Comparison of ENCODE assay signal across 8 mouse cellular contexts in the genomic region with DNA sequence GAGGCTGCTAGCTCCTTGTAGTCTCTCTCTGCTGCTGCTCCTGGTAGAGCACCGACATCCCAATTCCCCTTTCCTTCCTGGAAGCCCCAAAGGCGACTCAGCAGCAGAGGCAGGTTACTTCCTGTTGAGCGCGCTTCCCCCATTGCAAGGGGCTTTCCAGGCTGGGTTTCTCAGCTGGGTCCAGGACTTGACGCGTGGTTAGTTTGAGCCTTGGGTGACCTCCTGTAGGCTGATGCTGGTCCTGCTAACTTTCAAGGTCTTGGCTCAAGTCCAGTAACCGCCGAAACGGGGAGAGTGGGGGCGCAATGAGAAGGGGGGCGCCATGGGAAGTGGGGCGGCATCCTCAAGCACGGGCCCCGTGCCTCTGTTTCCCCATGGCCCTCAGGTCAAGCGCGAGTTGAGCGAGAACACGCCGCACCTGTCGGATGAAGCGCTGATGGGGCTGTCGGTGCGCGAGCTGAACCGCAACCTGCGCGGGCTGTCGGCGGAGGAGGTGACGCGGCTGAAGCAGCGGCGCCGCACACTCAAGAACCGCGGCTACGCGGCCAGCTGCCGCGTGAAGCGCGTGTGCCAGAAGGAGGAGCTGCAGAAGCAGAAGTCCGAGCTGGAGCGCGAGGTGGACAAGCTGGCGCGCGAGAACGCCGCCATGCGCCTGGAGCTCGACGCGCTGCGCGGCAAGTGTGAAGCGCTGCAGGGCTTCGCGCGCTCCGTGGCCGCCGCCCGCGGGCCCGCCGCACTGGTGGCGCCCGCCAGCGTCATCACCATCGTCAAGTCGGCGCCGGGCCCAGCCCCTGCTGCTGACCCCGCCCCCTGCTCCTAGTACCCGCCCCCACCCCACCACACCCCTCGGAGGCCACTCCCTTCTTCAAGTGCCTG. TPM values are rescaled to one million over a fixed set of nuclear protein-coding genes. Genes with fewer than 3 reads are reported as not detected.
DNase-seq lines count a peak whose midpoint lies in the region; ATAC-seq and TF ChIP-seq lines count a peak whose summit lies in the region.

No protein-coding gene starts in this region.

- H3K4me2 ChIP-seq in embryonic facial prominence, embryonic 11.5 days (ENCODE audit: low read depth, low read length) = peak overlapping the region; percentile 93
- peak overlapping the region; percentile 96 for H3K4me2 ChIP-seq in heart, embryonic 13.5 days
- peak overlapping the region; percentile 99 for H3K4me2 ChIP-seq in kidney, embryonic 15.5 days
- peak overlapping the region; percentile 76 for H3K4me2 ChIP-seq in liver, postnatal 0 days (ENCODE audit: low read depth, low read length)
- H3K4me2 ChIP-seq in stomach, embryonic 15.5 days = peak overlapping the region; percentile 92

- peak overlapping the region; percentile 43 for H3K4me3 ChIP-seq in embryonic facial prominence, embryonic 11.5 days (ENCODE audit: low read depth, low read length)
- H3K4me3 ChIP-seq in heart, embryonic 13.5 days = peak overlapping the region; percentile 56
- peak overlapping the region; percentile 57 for H3K4me3 ChIP-seq in kidney, embryonic 15.5 days (replicated peaks)
- H3K4me3 ChIP-seq in liver, postnatal 0 days (ENCODE audit: low read depth, low read length) = peak overlapping the region; percentile 32
- peak overlapping the region; percentile 48 for H3K4me3 ChIP-seq in stomach, embryonic 15.5 days (replicated peaks)

- TF ChIP-seq CTCF in liver, postnatal 0 days (IDR thresholded peaks at IDR 0.05; ENCODE audit: low read depth) = peak; percentile 19; the same call in 1 of the 2 replicates

- ATAC-seq in embryonic facial prominence, embryonic 11.5 days (replicated peaks; ENCODE audit: insufficient number of reproducible peaks, low FRiP score, low TSS enrichment, low read depth) = peak; percentile 77
- ATAC-seq in heart, embryonic 13.5 days (ENCODE audit: extremely low read depth, insufficient number of reproducible peaks, low FRiP score, low TSS enrichment) = peak; percentile 76
- peak; percentile 80 for ATAC-seq in kidney, embryonic 15.5 days (replicated peaks; ENCODE audit: low FRiP score)
- peak; percentile 82 for ATAC-seq in liver, postnatal 0 days
- ATAC-seq in stomach, embryonic 15.5 days (ENCODE audit: insufficient read depth, low FRiP score, low read depth) = peak; percentile 85

- TF ChIP-seq EP300 in liver, postnatal 0 days (IDR thresholded peaks at IDR 0.05; ENCODE audit: low read depth) = no peak

- H3K27ac ChIP-seq in embryonic facial prominence, embryonic 11.5 days (replicated peaks; ENCODE audit: low read depth, low read length) = no peak overlapping the region
- peak overlapping the region; percentile 77 for H3K27ac ChIP-seq in heart, embryonic 13.5 days (replicated peaks)
- peak overlapping the region; percentile 94 for H3K27ac ChIP-seq in kidney, embryonic 15.5 days
- H3K27ac ChIP-seq in liver, postnatal 0 days (ENCODE audit: low read depth) = peak overlapping the region; percentile 41; the same call in 1 of the 2 replicates
- peak overlapping the region; percentile 83 for H3K27ac ChIP-seq in stomach, embryonic 15.5 days

- peak; percentile 49 to 59 for DNase-seq in cerebellum, postnatal 14 days
- DNase-seq in cerebellum, adult 11-12 months = no peak
- peak; percentile 84 for DNase-seq in embryonic facial prominence, embryonic 11.5 days (ENCODE audit: low spot score)
- DNase-seq in liver, postnatal 0 days = peak; percentile 85
- DNase-seq in neural tube, embryonic 10.5 days (ENCODE audit: extremely low spot score, low spot score) = peak; percentile 75

- WGBS in embryonic facial prominence, embryonic 11.5 days = under 1% methylated on average over 71 of the region's 77 CpGs
- under 1% methylated on average over 76 of the region's 77 CpGs for WGBS in heart, embryonic 13.5 days
- WGBS in kidney, embryonic 15.5 days = under 1% methylated on average over 72 of the region's 77 CpGs
- 3% methylated on average over 70 of the region's 77 CpGs for WGBS in liver, postnatal 0 days (ENCODE audit: insufficient replicate concordance)
- WGBS in stomach, embryonic 15.5 days = under 1% methylated on average over 76 of the region's 77 CpGs

- H3K9ac ChIP-seq in embryonic facial prominence, embryonic 11.5 days (replicated peaks; ENCODE audit: low read length) = peak overlapping the region; percentile 65
- peak overlapping the region; percentile 81 for H3K9ac ChIP-seq in heart, embryonic 13.5 days
- peak overlapping the region; percentile 63 for H3K9ac ChIP-seq in kidney, embryonic 15.5 days
- H3K9ac ChIP-seq in liver, postnatal 0 days (replicated peaks) = peak overlapping the region; percentile 35
- peak overlapping the region; percentile 42; the same call in 1 of the 2 replicates for H3K9ac ChIP-seq in stomach, embryonic 15.5 days

- H3K4me1 ChIP-seq in embryonic facial prominence, embryonic 11.5 days (ENCODE audit: control insufficient read depth, insufficient read depth, low read length) = peaks cover 8% of the 10 kb centered on the region; the same call in 1 of the 2 replicates
- H3K4me1 ChIP-seq in heart, embryonic 13.5 days = peaks cover 68% of the 10 kb centered on the region
- peaks cover 69% of the 10 kb centered on the region for H3K4me1 ChIP-seq in kidney, embryonic 15.5 days
- peaks cover 48% of the 10 kb centered on the region for H3K4me1 ChIP-seq in liver, postnatal 0 days (ENCODE audit: insufficient read depth)
- peaks cover 46% of the 10 kb centered on the region for H3K4me1 ChIP-seq in stomach, embryonic 15.5 days

- no peaks in the 10 kb centered on the region for H3K9me3 ChIP-seq in embryonic facial prominence, embryonic 11.5 days (replicated peaks; ENCODE audit: control insufficient read depth, low read length)
- no peaks in the 10 kb centered on the region for H3K9me3 ChIP-seq in heart, embryonic 13.5 days
- no peaks in the 10 kb centered on the region for H3K9me3 ChIP-seq in kidney, embryonic 15.5 days (replicated peaks)
- H3K9me3 ChIP-seq in liver, postnatal 0 days (ENCODE audit: low read length) = no peaks in the 10 kb centered on the region
- H3K9me3 ChIP-seq in stomach, embryonic 15.5 days = no peaks in the 10 kb centered on the region

- no peaks in the 10 kb centered on the region; the same call in 1 of the 2 replicates for H3K27me3 ChIP-seq in embryonic facial prominence, embryonic 11.5 days (ENCODE audit: control insufficient read depth, insufficient read depth, low read length)
- no peaks in the 10 kb centered on the region for H3K27me3 ChIP-seq in heart, embryonic 13.5 days (replicated peaks)
- 0 out of 2 replicates have a peak, but pooled peaks cover 3% of the 10 kb centered on the region for H3K27me3 ChIP-seq in kidney, embryonic 15.5 days
- no peaks in the 10 kb centered on the region for H3K27me3 ChIP-seq in liver, postnatal 0 days (ENCODE audit: insufficient read depth, low read length)
- H3K27me3 ChIP-seq in stomach, embryonic 15.5 days (replicated peaks) = no peaks in the 10 kb centered on the region

- H3K36me3 ChIP-seq in embryonic facial prominence, embryonic 11.5 days (replicated peaks; ENCODE audit: control insufficient read depth, insufficient read depth, low read depth, low read length) = peaks cover 2% of the 10 kb centered on the region; the same call in 1 of the 2 replicates
- peaks cover 14% of the 10 kb centered on the region for H3K36me3 ChIP-seq in heart, embryonic 13.5 days
- peaks cover 9% of the 10 kb centered on the region for H3K36me3 ChIP-seq in kidney, embryonic 15.5 days
- H3K36me3 ChIP-seq in liver, postnatal 0 days (replicated peaks; ENCODE audit: insufficient read depth, low read length) = peaks cover 6% of the 10 kb centered on the region; the same call in 1 of the 2 replicates
- peaks cover 11% of the 10 kb centered on the region for H3K36me3 ChIP-seq in stomach, embryonic 15.5 days

RNA-seq across cellular contexts. Expression of a gene that starts 10.9 kb away (rescaled TPM):
- 2.2 and 2.5 TPM in 2 replicates for polyA plus RNA-seq in embryonic facial prominence, embryonic 11.5 days (2014; fragmentation: Nextera tagmentation; extraction: Ambion mirVana)
- polyA plus RNA-seq in heart, embryonic 13.5 days (2015; fragmentation: Nextera tagmentation; extraction: Ambion mirVana) = 1.7 and 2.0 TPM in 2 replicates
- polyA plus RNA-seq in kidney, embryonic 15.5 days (2015; fragmentation: Nextera tagmentation; extraction: Ambion mirVana) = 3.8 and 4.4 TPM in 2 replicates
- polyA plus RNA-seq in liver, postnatal 0 days (2015; fragmentation: Nextera tagmentation; extraction: Ambion mirVana) = 0.94 and 1.1 TPM in 2 replicates
- polyA plus RNA-seq in stomach, embryonic 15.5 days (2015; fragmentation: Nextera tagmentation; extraction: Ambion mirVana) = 5.2 and 6.6 TPM in 2 replicates

RNA-seq across cellular contexts. Expression of a gene that starts 29.1 kb away (rescaled TPM):
- polyA plus RNA-seq in embryonic facial prominence, embryonic 11.5 days (2014; fragmentation: Nextera tagmentation; extraction: Ambion mirVana) = 11.8 and 15.1 TPM in 2 replicates
- 12.2 and 12.7 TPM in 2 replicates for polyA plus RNA-seq in heart, embryonic 13.5 days (2015; fragmentation: Nextera tagmentation; extraction: Ambion mirVana)
- polyA plus RNA-seq in kidney, embryonic 15.5 days (2015; fragmentation: Nextera tagmentation; extraction: Ambion mirVana) = 16.9 and 17.7 TPM in 2 replicates
- 18.5 and 18.8 TPM in 2 replicates for polyA plus RNA-seq in liver, postnatal 0 days (2015; fragmentation: Nextera tagmentation; extraction: Ambion mirVana)
- 16.6 and 18.9 TPM in 2 replicates for polyA plus RNA-seq in stomach, embryonic 15.5 days (2015; fragmentation: Nextera tagmentation; extraction: Ambion mirVana)

RNA-seq across cellular contexts. Expression of a gene that starts 46.1 kb away (rescaled TPM):
- 36.2 and 45.5 TPM in 2 replicates for polyA plus RNA-seq in embryonic facial prominence, embryonic 11.5 days (2014; fragmentation: Nextera tagmentation; extraction: Ambion mirVana)
- 65.8 and 72.7 TPM in 2 replicates for polyA plus RNA-seq in heart, embryonic 13.5 days (2015; fragmentation: Nextera tagmentation; extraction: Ambion mirVana)
- polyA plus RNA-seq in kidney, embryonic 15.5 days (2015; fragmentation: Nextera tagmentation; extraction: Ambion mirVana) = 67.7 and 75.5 TPM in 2 replicates
- 6.6 and 8.4 TPM in 2 replicates for polyA plus RNA-seq in liver, postnatal 0 days (2015; fragmentation: Nextera tagmentation; extraction: Ambion mirVana)
- polyA plus RNA-seq in stomach, embryonic 15.5 days (2015; fragmentation: Nextera tagmentation; extraction: Ambion mirVana) = 58.5 and 59.9 TPM in 2 replicates
